Mouse (Mus musculus) kidney, postnatal 0 days (tissue): ENCODE measurements at regions not wholly inside any gene's neighbourhood (a gene's known extent, or its start where the extent isn't known, plus 50 kb on each side); places are given as distances from the start of the nearest gene placed in this dataset.
A peak's percentile ranks its signal among the peaks of the same experiment; 100 is the strongest.

Experiments
- ATAC-seq: fragments of 200-750 bp; cut with Nextera tagmentation; replicated peaks from 2 replicates; pipeline ENCODE4 v1.8.0; 2017; ENCODE audit warnings: low read depth, moderate number of reproducible peaks, moderate TSS enrichment, moderate library complexity; ENCODE audit not compliant: low FRiP score
- DNase-seq: peaks from one replicate; pipeline ENCODE4 v3.0.0-alpha.2; 2016; ENCODE audit warnings: low spot score
- H3K27ac ChIP-seq: fragments of 300-500 bp; sonication (generic); 2 replicates; pipeline ENCODE4 v1.5.1; 2014; ENCODE audit warnings: mild to moderate bottlenecking
- H3K27me3 ChIP-seq: fragments of 300-500 bp; sonication (generic); 2 replicates; pipeline ENCODE4 v1.6.1; 2014; ENCODE audit warnings: low read length, mixed read lengths; ENCODE audit not compliant: insufficient read depth
- H3K36me3 ChIP-seq: fragments of 300-500 bp; sonication (generic); 2 replicates; pipeline ENCODE4 v1.6.1; 2014; ENCODE audit warnings: low read length, mixed read lengths; ENCODE audit not compliant: insufficient read depth
- H3K4me1 ChIP-seq: fragments of 300-500 bp; sonication (generic); replicated peaks from 2 replicates; pipeline ENCODE4 v1.6.1; 2014; ENCODE audit warnings: antibody characterized with exemption, low read length, mixed read lengths; ENCODE audit not compliant: insufficient read depth
- H3K4me2 ChIP-seq: fragments of 300-500 bp; sonication (generic); 2 replicates; pipeline ENCODE4 v1.6.1; 2014; ENCODE audit warnings: mild to moderate bottlenecking, low read length, moderate library complexity, mixed read lengths
- H3K4me3 ChIP-seq: fragments of 300-500 bp; sonication (generic); replicated peaks from 2 replicates; pipeline ENCODE4 v1.5.1; 2014; ENCODE audit warnings: low read depth, low read length
- H3K9ac ChIP-seq: fragments of 300-500 bp; sonication (generic); 2 replicates; pipeline ENCODE4 v1.6.1; 2014; ENCODE audit warnings: low read depth, low read length
- H3K9me3 ChIP-seq: fragments of 300-500 bp; sonication (generic); replicated peaks from 2 replicates; pipeline ENCODE4 v1.6.1; 2016; ENCODE audit warnings: low read length, inconsistent platforms, mixed read lengths
- CTCF ChIP-seq: IDR thresholded peaks from 2 replicates; pipeline ENCODE4 v1.5.1; 2016; ENCODE audit warnings: antibody characterized with exemption, low read depth, mild to moderate bottlenecking, moderate library complexity
- WGBS: fragments of 180-500 bp; shearing (Covaris S2); extraction: QIAGEN DNeasy Blood & Tissue Kit; methylation state at CpG from one replicate; pipeline ENCODE4 v1.1.7; 2014; 5-methylcytosine and 5-hydroxymethylcytosine counted together

GRCm38 (mm10) chr1:158161533-158161932 is 194.6 kb downstream of the Brinp2 start:
- no peak for TF ChIP-seq CTCF
- 67% methylated on average over 6 of the region's 6 CpGs for WGBS

GRCm38 (mm10) chr1:158163411-158163810 is 192.7 kb downstream of the Brinp2 start:
- Histone ChIP-seq H3K9ac (no peak overlapping the region), H3K36me3 (no peaks in the 10 kb centered on the region), H3K4me1 (no peaks in the 10 kb centered on the region), H3K27me3 (no peaks in the 10 kb centered on the region), H3K4me3 (no peak overlapping the region), H3K27ac (no peak overlapping the region), H3K9me3 (no peaks in the 10 kb centered on the region), H3K4me2 (no peak overlapping the region)
- TF ChIP-seq CTCF: no peak
- ATAC-seq (no peak), DNase-seq (no peak)

More at GRCm38 (mm10) chr1:158161533-158161932, 194.6 kb downstream of the Brinp2 start:
- Histone ChIP-seq H3K27ac (no peak overlapping the region), H3K9ac (no peak overlapping the region), H3K27me3 (no peaks in the 10 kb centered on the region), H3K4me1 (no peaks in the 10 kb centered on the region), H3K4me2 (no peak overlapping the region), H3K36me3 (no peaks in the 10 kb centered on the region), H3K4me3 (no peak overlapping the region), H3K9me3 (no peaks in the 10 kb centered on the region)
- DNase-seq (no peak), ATAC-seq (no peak)

- Histone ChIP-seq H3K4me2 (no peak overlapping the region), H3K9me3 (no peaks in the 10 kb centered on the region), H3K27me3 (no peaks in the 10 kb centered on the region), H3K4me3 (no peak overlapping the region), H3K4me1 (no peaks in the 10 kb centered on the region), H3K27ac (no peak overlapping the region), H3K36me3 (no peaks in the 10 kb centered on the region), H3K9ac (no peak overlapping the region)
- WGBS: 61% methylated on average over 3 of the region's 3 CpGs
- DNase-seq: no peak
- TF ChIP-seq CTCF: no peak
- ATAC-seq: no peak
Observed at GRCm38 (mm10) chr1:158170006-158170405, 186.1 kb downstream of the Brinp2 start.

GRCm38 (mm10) chr1:158180095-158180494 is 176.0 kb downstream of the Brinp2 start:
- no peak overlapping the region for H3K27ac ChIP-seq
- H3K4me1 ChIP-seq: no peaks in the 10 kb centered on the region
- DNase-seq: peak; percentile 8
- no peak overlapping the region for H3K4me2 ChIP-seq
- no peaks in the 10 kb centered on the region for H3K36me3 ChIP-seq
- peak; percentile 45; the same call in 1 of the 2 replicates for TF ChIP-seq CTCF
- no peak for ATAC-seq
- no peaks in the 10 kb centered on the region for H3K9me3 ChIP-seq
- no peaks in the 10 kb centered on the region for H3K27me3 ChIP-seq
- H3K9ac ChIP-seq: no peak overlapping the region
- no peak overlapping the region for H3K4me3 ChIP-seq
- 55% methylated on average over 4 of the region's 4 CpGs for WGBS

GRCm38 (mm10) chr1:158181296-158181695 is 174.8 kb downstream of the Brinp2 start:
- DNase-seq (no peak), ATAC-seq (no peak)
- H3K27ac ChIP-seq: no peak overlapping the region
- no peaks in the 10 kb centered on the region for H3K4me1 ChIP-seq
- no peaks in the 10 kb centered on the region for H3K27me3 ChIP-seq
- no peaks in the 10 kb centered on the region for H3K36me3 ChIP-seq
- H3K9ac ChIP-seq: no peak overlapping the region
- H3K9me3 ChIP-seq: no peaks in the 10 kb centered on the region
- 77% methylated on average over 1 of the region's 1 CpGs for WGBS
- no peak overlapping the region for H3K4me3 ChIP-seq
- no peak overlapping the region for H3K4me2 ChIP-seq
- TF ChIP-seq CTCF: no peak

- Histone ChIP-seq H3K4me1 (no peaks in the 10 kb centered on the region), H3K27ac (no peak overlapping the region), H3K9me3 (no peaks in the 10 kb centered on the region), H3K4me2 (no peak overlapping the region), H3K36me3 (no peaks in the 10 kb centered on the region), H3K9ac (no peak overlapping the region), H3K4me3 (no peak overlapping the region), H3K27me3 (no peaks in the 10 kb centered on the region)
- no peak for DNase-seq
- no peak for TF ChIP-seq CTCF
- no peak for ATAC-seq
- WGBS: 65% methylated on average over 8 of the region's 8 CpGs
Observed at GRCm38 (mm10) chr1:158187651-158188050, 168.5 kb downstream of the Brinp2 start.

- no peak overlapping the region for H3K27ac ChIP-seq
- no peak overlapping the region for H3K9ac ChIP-seq
- H3K36me3 ChIP-seq: no peaks in the 10 kb centered on the region
- ATAC-seq: peak; percentile 73
- no peaks in the 10 kb centered on the region for H3K4me1 ChIP-seq
- H3K27me3 ChIP-seq: no peaks in the 10 kb centered on the region
- H3K9me3 ChIP-seq: no peaks in the 10 kb centered on the region
- no peak for TF ChIP-seq CTCF
- H3K4me3 ChIP-seq: no peak overlapping the region
- DNase-seq: peak; percentile 87
- no peak overlapping the region for H3K4me2 ChIP-seq
- WGBS: 26% methylated on average over 12 of the region's 12 CpGs
Observed at GRCm38 (mm10) chr1:158192841-158193551, 163.1 kb downstream of the Brinp2 start.
